Mouse (Mus musculus) WW6 (cell line): ENCODE results near the gene Mfsd2a.
"Not testable (repeated sequence)": the region's sequence is repeated elsewhere in the genome, so short reads cannot be mapped to it uniquely, and the experiment has no call there.

Experiments used
- DNase-seq: peaks from one replicate; pipeline ENCODE4 v3.0.0-alpha.2; 2013; ENCODE audit warnings: low read depth, low spot score

The Mfsd2a gene

DNA sequence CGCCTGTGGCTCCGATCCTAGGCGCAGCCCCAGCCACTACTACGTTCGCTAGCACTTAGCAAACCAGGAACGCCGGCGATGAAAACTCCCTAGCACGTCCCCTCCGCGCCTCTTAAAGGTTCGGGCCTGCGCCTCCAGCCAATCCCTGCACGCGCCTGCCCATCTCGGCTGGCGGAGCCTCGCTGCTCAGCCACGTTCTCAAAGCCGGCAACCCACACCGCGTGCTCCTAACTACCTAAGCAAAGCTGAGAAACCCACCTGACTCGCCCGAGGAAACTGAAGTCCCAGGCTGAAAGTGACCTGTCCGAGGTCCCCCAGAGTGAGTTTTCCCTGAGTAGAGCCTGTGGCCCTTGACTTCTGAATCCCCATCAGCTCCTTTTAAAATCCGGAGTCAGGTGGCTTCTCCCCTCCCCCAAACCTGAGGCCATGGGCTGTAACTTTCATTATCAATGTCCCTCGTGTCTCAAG, at the start of gene Mfsd2a:
Gene Mfsd2a, minus strand, starts transcription at position 89 of the 468 bp plus-strand sequence.
- DNase-seq = no peak

DNA sequence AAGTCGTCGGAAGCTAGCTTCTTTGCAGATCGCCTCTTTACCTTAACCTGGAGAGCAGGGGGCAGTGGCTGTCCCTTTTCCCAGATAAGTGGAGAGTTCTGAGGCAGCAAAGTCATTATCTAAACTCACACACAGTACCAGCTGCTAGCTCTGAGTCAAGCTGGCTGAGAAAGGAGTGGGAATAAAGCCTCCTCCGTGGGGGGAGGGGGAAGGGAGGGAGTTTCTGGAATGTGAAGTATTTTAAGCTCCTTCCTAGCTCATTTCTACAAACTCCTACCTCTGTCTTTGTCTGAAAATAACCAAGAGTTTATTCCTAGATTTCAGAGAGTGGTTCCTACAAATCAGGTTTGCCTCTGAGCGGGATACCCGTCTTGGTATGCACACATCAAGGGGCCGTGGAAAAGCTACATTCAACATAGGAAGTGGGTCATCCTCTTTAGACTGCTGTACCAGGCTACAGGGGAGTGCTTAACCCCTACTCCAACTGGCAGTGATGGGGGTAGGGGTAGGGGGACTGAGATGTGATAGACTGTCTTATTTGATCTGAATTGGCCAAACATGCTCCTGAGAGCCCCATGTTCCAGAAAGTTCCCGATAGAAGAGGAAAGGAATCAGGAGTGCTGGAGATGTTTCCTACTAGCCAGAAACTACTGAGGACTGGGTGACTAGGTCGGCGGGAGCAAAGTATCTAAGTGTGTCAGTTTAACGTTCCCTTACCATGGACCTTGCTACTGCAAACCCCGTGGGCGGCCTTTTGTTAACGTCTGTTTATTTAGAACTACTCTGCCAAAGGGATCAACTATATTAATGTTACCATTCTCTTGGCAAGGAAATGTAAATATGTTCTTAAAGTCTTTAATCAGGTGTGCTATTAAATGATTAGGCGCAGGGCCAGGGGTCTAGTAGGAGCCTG, 44.3 kb upstream of the Mfsd2a start:
- no peak for DNase-seq

DNA sequence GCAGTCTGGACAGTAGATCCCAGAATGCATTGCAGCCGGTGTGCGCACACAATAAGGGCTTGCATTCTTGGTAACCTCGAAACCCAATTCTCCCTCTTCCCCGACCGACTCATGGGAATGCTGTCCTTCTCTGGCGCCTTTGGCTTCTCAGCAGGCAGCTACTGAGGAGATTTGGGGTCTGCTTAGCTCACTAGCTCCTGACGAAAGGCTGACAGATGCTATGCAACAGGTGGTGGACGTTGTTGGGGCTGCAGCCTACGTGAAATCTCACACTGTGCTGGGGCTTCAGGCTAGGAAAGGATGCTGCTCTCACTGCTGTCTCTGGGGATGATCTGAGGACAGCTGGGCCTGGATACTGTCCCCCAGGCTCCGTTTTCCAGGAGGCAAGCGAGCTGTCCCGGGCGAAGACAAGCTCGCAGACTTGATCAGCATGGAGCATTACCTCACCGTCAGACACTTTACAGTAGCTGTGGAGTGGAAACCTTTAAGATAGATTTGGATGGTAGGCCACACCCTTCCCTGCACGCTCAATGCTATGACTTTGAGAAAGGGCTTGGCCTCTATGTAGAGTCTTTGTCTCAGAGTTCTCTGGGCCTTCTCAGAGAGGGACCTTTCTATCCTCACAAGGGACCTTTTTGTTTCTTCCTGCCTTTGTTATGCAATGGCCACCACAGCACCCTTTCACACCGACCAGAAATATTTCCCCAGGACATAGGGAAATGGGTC, 39.8 kb upstream of the Mfsd2a start:
- DNase-seq = no peak

DNA sequence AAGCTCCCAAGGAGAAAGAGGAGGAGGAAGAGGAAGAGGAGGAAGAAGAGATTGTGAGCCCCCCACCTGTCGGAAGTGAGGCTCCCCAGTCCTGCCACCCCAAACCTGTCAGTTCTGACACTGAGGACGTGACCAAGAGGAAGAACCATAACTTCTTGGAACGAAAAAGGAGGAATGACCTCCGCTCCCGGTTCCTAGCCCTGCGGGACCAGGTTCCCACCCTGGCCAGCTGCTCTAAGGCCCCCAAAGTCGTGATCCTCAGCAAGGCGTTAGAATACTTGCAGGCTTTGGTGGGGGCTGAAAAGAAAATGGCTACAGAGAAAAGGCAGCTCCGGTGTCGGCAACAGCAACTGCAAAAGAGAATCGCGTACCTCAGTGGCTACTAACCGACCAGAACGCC, 39.1 kb upstream of the Mfsd2a start:
- no peak for DNase-seq

DNA sequence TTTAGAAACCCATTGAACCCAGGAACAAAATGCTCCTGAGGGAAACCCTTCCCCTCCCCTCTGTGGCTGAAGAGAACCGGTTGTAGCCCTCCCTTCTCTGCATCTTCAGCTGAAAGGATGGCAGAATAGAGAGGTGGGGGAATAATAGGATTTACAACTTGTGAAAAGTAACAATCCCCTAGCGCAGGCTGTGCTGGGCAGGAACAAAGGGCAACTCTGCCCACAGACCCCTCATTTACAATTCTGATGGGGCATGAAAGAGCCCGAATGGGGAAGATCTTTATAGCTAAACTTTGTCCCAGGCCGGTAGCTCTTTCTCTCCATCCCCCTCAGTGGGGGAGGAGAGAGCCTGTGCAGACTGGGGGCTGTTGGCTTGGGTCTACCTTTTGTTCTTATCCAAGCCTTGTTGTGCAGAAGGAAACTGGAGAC, 38.3 kb upstream of the Mfsd2a start:
- DNase-seq = no peak

DNA sequence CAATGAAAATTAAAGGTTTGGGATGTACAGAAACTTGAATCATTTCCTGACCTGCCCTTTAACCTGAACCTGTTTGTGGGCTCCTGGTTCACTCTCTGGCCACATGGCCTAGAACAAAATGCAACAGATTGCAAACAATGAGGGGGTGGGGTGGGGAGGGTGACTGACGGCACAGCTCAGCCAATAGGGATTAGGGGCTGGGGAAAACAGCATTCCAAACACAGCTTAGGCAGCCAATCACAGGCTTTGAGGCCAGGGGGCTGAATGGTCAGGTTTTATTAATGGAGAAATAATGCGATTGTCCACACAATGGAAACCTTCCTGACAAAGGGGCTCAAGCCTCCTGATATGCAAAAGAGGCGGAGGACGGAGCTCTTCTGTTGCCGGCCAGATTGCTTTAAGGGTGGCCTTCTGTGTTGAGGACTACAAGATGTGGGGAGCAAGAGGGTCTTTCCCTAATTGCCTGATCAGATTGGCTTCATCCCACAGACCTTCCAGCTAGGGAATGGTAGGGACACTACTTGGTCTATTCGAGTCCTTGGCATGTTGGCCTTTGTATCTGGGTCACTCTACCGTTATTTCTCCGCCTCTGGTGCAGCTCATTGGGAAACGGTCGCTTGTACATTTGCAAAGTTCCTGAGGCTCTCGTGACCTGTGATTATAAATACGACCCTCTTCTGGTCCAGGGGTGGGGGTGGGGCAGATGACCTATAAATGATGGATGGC, 37.7 kb upstream of the Mfsd2a start:
- DNase-seq = no peak

DNA sequence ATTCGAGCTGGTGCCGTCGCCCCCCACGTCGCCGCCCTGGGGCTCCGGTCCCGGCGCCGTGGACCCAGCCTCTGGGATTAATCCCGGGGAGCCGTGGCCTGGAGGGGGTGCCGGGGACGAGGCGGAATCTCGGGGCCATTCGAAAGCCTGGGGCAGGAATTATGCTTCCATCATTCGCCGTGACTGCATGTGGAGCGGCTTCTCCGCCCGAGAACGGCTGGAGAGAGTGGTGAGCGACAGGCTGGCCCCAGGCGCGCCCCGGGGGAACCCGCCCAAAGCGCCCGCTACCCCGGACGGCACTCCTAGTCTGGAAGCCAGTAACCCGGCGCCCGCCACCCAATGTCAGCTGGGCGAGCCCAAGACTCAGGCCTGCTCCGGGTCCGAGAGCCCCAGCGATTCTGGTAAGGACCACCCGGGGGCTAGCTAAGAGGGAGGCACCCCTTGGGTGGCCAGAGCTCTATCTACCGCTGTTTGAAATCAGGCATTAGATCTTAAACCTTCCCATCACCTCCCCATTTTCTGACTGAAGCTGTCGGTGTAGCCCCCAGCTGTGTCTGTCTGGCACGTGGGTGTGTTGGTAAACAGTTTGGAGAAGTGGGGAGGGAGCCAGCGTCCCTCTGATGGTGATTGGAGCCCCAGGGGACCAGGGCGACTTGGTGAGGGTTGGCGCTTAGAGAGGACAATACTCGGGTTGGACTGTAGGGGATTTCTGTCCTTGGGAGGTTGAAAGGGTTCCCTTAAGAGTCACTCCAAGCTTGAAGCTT, 35.8 kb upstream of the Mfsd2a start:
- no peak for DNase-seq

DNA sequence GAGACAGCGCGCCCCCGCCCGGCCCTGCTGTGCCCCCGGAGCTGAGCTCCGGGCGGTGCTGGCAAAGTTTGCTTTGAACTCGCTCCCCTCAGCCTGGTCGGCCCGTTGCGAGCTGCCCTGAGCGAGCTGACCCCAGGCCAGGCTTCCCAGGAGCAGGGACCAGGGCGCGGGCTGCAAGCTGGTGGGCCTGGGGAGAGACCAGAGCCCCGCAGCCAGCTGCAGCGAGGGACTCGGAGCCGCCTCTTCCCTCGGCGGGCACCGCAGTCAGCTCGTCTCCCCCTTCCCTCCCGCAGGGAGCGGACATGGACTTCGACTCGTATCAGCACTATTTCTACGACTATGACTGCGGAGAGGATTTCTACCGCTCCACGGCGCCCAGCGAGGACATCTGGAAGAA, 35.2 kb upstream of the Mfsd2a start:
- no peak for DNase-seq

DNA sequence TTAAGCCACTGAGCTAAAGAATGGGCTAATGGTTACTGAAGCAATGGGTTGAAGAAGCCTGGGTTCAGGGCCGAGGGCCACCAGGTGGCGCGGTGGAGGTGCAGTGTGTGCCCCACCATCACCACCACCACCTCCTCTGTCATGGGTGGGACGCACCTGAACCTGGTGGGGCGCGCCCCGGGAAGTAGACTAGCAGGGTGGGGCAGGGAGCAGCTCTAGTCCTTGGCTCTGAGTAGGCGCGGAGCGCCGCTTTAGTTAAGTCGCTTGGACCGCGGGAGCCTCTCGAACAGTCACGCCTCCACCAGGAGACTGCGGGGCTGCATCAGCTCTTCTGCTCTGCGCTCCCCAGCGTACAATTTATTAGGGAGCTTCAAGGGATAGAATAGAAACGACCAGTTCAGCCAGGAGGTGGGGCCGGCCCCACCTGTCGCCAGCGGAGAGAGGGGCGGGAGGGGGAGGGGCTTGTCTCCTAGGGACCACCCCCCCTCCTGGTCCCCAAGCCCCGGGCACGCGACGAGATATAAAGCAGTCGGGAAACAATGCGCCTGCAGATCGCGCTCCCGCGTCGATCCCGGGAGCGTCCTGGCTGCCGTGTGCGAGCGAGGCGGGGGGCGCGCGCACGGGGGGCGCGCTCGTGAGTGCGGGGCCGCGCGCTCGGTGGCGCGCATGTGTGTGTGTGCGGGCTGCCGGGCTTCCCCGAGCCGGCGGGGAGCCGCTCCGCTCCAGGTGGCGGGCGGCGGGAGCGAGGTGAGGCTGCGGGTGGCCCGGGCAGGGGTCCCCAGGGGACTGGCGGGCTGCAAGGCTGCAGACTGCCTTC, 34.6 kb upstream of the Mfsd2a start, which contains the start of gene Mycl:
Gene Mycl, plus strand, starts transcription at position 249 of the 817 bp plus-strand sequence.
- peak; percentile 79 for DNase-seq

DNA sequence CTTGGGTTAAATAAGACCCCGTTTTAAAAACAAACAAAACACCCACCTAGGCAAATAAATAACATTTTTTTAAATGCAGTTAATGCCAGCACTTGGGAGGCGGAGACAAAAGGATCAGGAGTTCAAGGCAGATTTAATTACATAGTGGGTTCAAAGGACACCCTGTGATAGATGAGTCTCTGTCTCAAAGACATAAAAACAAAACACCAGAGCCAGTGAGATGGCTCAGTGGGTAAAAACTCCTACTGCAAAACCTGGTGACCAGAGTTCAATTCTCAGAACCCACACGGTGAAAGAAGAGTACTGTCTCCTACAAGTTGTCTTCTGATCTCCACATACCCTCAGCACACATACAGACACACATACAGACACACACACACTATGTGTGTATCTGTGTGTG, 31.3 kb upstream of the Mfsd2a start:
- DNase-seq = no peak

DNA sequence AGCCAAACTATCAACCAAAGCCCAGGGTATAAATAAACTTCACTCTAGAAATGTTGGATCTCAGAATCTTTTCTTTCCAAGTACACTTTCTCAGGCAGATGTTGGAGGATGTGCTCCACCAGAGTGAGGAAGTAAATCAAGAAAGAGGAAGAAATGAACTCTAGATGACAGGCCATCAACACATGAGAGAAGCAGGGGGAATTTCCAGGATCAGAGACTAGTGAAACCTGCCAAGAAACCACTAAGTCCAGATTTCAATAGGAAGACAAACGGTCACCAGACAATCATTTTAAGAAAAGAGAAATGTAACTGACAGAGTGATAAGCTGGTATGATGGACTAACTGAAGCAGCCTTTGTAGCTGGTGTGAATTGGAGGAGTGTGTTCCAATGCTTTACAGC, 30.2 kb upstream of the Mfsd2a start:
- no peak for DNase-seq

DNA sequence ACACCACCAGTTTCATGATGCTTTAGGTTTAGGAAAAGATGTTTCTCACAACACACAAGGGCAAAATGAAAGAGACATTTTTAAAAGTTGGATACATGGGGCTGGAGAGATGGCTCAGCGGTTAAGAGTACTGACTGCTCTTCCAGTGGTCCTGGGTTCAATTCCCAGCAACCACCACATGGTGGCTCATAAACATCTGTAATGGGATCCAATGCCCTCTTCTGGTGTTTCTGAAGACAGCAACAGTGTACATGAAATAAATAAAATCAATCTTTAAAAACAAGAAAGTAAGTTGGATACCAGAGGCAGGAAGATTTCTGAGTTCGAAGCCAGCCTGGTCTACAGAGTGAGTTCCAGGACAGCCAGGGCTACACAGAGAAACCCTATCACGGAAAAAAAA, 27.0 kb upstream of the Mfsd2a start:
- DNase-seq = not testable (repeated sequence)

DNA sequence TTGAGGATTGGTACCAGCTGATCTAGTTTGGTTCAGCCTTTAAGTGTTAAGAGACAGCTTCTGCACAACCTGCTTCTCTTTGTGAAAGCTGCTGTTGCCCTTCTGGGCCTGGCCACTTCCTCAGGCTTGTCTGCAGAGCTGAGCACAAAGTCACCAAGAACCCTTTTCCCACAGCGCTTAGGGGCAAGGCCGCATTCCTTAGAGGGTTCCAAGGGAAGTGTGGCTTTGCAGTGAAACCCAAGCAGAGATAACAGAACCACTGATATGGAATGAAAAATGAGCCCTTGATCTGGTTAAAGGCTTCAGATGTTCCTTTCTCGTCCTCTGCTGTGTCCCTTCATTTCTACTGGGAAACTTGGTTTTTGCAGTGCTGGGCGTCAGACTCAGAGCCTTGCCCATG, 26.4 kb upstream of the Mfsd2a start:
- DNase-seq = no peak

DNA sequence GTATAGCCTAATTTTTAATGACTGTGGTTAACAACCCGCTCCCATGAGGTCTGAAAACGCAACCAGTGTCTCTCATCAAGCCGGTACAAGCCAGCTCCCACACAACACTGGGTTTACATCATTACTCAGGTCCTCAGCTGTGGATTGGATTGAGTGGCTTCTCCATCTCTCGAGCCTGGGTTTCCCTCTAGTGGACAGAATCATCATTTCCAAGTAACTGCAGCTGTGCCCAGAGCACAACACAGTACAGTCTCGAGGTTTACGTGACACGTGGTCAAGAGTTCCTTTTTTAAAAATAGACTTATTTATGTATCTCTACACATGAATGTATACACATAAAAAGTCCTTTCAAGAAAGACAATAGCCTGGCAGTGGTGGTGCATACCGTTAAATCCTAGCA, 24.1 kb upstream of the Mfsd2a start:
- no peak for DNase-seq

DNA sequence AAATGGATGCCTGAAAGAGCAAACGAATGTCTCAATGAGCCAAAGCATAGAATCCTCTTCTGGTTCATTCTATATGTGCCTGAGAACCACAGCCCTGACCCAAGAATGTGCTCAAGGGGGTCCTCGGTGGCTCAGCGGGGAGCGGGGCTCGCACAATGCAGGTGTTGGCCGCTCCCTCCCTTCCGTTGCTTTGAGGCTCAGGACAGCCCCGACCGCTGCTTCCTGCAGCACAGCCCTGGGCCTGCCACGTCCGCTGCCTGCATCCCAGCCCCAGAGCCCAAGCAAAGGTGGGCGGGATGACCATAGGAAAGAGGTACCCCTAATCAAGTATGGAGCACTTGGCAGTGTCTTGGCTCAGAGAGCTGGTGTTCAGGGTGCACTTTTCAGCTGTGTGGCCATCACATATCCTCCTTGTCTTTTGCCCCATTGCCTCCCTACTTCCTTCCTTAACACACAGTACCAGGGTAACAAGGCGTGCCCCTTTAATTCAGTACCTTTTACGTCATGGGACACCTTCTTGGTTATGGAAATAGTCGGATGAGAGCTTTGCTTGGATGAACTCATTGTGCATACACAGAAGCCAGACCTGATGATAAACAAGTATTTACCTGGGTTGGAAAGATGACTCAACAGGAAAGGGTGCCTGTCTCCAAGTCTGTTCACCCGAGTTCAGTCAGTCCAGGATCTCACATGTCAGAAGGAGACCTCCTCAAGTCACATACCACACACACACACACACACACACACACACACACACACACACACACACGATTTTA, 22.7 kb upstream of the Mfsd2a start:
- DNase-seq = no peak

DNA sequence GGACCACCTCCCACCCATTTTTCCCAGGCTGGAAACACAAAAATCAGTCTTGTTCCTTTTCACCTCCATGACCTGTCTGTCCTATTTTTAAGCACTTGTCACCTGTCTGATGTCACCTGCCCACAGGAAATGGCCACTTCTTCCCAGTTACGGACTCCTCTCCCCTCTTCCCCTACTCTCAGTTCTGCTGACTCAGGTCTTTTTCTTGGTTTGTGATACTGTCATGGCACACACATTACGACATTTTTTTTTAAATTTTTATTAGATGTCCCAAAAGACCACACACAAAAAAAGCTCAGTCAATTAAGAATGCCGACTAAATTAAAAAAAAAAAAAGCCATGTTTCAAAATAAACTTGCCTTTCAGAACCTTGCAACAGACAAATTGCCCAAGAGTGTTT, 21.5 kb upstream of the Mfsd2a start:
- no peak for DNase-seq

DNA sequence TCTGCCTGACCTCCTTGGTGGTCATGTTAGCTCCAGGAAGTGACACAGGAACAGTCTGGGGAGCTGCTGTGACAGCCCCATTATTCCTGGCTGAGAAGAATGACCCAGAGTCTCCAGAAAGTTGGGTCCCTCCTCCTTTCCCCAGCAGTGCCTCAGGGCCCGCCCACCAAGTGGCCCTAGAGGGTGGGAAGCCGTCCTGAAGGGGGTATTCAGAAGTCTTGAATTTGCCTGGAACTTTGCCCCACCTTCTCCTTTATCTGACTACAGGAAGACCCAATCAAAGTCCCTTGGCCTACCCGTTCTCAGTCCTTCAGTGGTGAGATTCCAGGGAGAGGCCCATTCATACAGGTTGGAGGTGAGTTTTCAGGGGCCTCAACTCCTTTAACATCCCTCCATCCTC, 20.9 kb upstream of the Mfsd2a start:
- DNase-seq = no peak

DNA sequence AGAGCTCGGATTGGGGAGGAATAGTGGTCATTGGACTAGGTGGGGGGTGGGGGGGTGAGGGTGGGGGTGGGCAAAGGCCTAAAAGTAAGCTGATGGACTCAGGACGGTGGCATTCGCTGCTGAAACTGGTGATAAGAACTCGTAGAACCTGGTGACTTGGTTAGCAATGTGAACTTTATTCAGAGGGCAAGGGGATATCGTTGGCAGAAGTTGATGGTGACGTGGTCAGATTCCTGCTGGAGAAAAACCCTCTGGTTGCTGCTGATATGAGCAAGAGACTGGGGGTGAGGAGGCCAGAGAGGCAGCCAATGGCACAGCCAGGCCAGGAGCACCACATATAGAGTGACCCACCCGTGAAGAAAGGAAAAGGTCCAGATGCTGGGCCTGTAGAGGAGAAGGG, 20.2 kb upstream of the Mfsd2a start:
- DNase-seq = no peak

DNA sequence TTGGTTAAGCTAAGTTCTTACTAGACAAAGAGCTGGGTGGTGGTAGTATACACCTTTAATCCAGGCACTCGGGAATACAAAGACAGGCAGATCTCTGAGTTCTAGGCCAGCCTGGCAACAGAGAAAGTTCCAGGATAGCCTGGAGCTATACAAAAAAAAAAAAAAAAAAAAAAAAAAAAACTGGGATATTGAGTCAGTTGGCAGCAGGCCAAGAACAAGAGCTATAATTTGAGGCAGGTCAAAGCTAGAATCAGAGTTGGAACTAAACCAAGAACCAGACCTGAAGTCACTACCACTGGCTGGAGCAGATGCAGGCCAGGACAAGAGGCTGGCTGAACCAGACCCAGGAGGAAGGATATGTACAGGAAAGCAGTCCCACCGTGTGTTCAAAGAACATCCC, 19.7 kb upstream of the Mfsd2a start:
- DNase-seq = no peak

DNA sequence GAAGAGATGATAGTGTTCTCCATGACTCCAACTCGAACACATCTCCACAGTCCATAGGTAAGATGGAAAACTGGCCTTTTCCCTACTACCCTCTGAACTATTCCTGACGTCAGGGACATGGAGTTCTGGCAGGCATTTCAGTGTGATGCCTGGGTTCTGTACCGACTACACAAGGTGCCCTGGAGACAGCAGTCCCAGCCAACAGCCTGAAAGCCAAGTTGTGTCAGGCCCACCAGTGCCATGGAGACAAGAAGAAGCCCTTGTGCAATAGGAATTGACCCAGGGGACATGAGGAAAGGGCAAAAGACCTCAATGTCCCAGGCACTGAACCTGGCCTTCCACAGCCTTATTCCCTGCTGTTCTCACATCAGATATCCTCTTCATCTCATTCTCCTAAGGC, 18.8 kb upstream of the Mfsd2a start:
- no peak for DNase-seq
